Mouse (Mus musculus) forebrain, postnatal 0 days (tissue): ENCODE measurements at regions not wholly inside any gene's neighbourhood (a gene's known extent, or its start where the extent isn't known, plus 50 kb on each side); places are given as distances from the start of the nearest gene placed in this dataset.
A peak's percentile ranks its signal among the peaks of the same experiment; 100 is the strongest.

ENCODE experiments used
- ATAC-seq: fragments of 200-750 bp; cut with Nextera tagmentation; 2 replicates; pipeline ENCODE4 v1.8.0; 2017; ENCODE audit warnings: mild to moderate bottlenecking, moderate library complexity
- DNase-seq: peaks from one replicate; pipeline ENCODE4 v3.0.0-alpha.2; 2015
- H3K27ac ChIP-seq: fragments of 300-500 bp; sonication (generic); 2 replicates; pipeline ENCODE4 v1.5.1; 2014; ENCODE audit warnings: low read depth, mild to moderate bottlenecking, antibody characterized with exemption, low read length, moderate library complexity, mixed read lengths
- H3K27me3 ChIP-seq: fragments of 300-500 bp; sonication (generic); 2 replicates; pipeline ENCODE4 v1.6.1; 2014; ENCODE audit warnings: mild to moderate bottlenecking, low read length, mixed read lengths; ENCODE audit not compliant: insufficient read depth
- H3K36me3 ChIP-seq: fragments of 300-500 bp; sonication (generic); 2 replicates; pipeline ENCODE4 v1.6.1; 2014; ENCODE audit warnings: mild to moderate bottlenecking, moderate library complexity; ENCODE audit not compliant: insufficient read depth
- H3K4me1 ChIP-seq: fragments of 300-500 bp; sonication (generic); 2 replicates; pipeline ENCODE4 v1.6.1; 2014; ENCODE audit warnings: antibody characterized with exemption; ENCODE audit not compliant: insufficient read depth
- H3K4me2 ChIP-seq: fragments of 300-500 bp; sonication (generic); 2 replicates; pipeline ENCODE4 v1.6.1; 2014; ENCODE audit warnings: low read depth, mild to moderate bottlenecking, moderate library complexity
- H3K4me3 ChIP-seq: fragments of 300-500 bp; sonication (generic); 2 replicates; pipeline ENCODE4 v1.5.1; 2014; ENCODE audit warnings: low read depth, low read length, mixed read lengths
- H3K9ac ChIP-seq: fragments of 300-500 bp; sonication (generic); 2 replicates; pipeline ENCODE4 v1.6.1; 2014; ENCODE audit warnings: mild to moderate bottlenecking
- H3K9me3 ChIP-seq: fragments of 300-500 bp; sonication (generic); 2 replicates; pipeline ENCODE4 v1.6.1; 2016; ENCODE audit warnings: low read length
- CTCF ChIP-seq: sonication (generic); IDR thresholded peaks from 2 replicates; pipeline ENCODE4 v1.5.1; 2016; ENCODE audit warnings: antibody characterized with exemption, control low read depth, low read depth
- WGBS: fragments of 180-500 bp; shearing (Covaris S2); extraction: QIAGEN DNeasy Blood & Tissue Kit; methylation state at CpG from one replicate; pipeline ENCODE4 v1.1.7; 2014; 5-methylcytosine and 5-hydroxymethylcytosine counted together

- no peak for TF ChIP-seq CTCF
- Histone ChIP-seq H3K27me3 (no peaks in the 10 kb centered on the region), H3K36me3 (no peaks in the 10 kb centered on the region), H3K27ac (no peak overlapping the region), H3K4me1 (no peaks in the 10 kb centered on the region), H3K4me3 (no peak overlapping the region), H3K9me3 (no peaks in the 10 kb centered on the region), H3K4me2 (no peak overlapping the region), H3K9ac (no peak overlapping the region)
- DNase-seq = no peak
- ATAC-seq = no peak
- WGBS = 96% methylated on average over 1 of the region's 1 CpGs
These were observed 107.4 kb downstream of the Csl start for GRCm38 (mm10) chr10:99652011-99652410.

GRCm38 (mm10) chr10:99654284-99654683 is 105.2 kb downstream of the Csl start:
- 84% methylated on average over 4 of the region's 4 CpGs for WGBS
- Histone ChIP-seq H3K4me2 (no peak overlapping the region), H3K36me3 (no peaks in the 10 kb centered on the region), H3K27me3 (no peaks in the 10 kb centered on the region), H3K4me1 (no peaks in the 10 kb centered on the region), H3K4me3 (no peak overlapping the region), H3K27ac (no peak overlapping the region), H3K9me3 (no peaks in the 10 kb centered on the region), H3K9ac (no peak overlapping the region)
- ATAC-seq (peak; percentile 80; the same call in 1 of the 2 replicates), DNase-seq (no peak)
- no peak for TF ChIP-seq CTCF

- no peak for DNase-seq
- 78% methylated on average over 3 of the region's 3 CpGs for WGBS
- Histone ChIP-seq H3K9ac (no peak overlapping the region), H3K27me3 (no peaks in the 10 kb centered on the region), H3K4me3 (no peak overlapping the region), H3K4me1 (no peaks in the 10 kb centered on the region), H3K9me3 (no peaks in the 10 kb centered on the region), H3K27ac (no peak overlapping the region), H3K4me2 (no peak overlapping the region), H3K36me3 (no peaks in the 10 kb centered on the region)
- TF ChIP-seq CTCF = no peak
- ATAC-seq = no peak
These were observed 82.8 kb downstream of the Csl start for GRCm38 (mm10) chr10:99676557-99677098.

- H3K9me3 ChIP-seq = no peaks in the 10 kb centered on the region
- H3K27ac ChIP-seq = peak overlapping the region; percentile 66
- no peaks in the 10 kb centered on the region for H3K27me3 ChIP-seq
- no peaks in the 10 kb centered on the region for H3K4me1 ChIP-seq
- H3K9ac ChIP-seq = 0 out of 2 replicates have a peak overlapping the region, but pooled peaks have one; percentile 10
- H3K4me2 ChIP-seq = peak overlapping the region; percentile 29
- H3K36me3 ChIP-seq = no peaks in the 10 kb centered on the region
- no peak overlapping the region for H3K4me3 ChIP-seq
- 25% methylated on average over 9 of the region's 9 CpGs for WGBS
- DNase-seq (peak; percentile 74), ATAC-seq (peak; percentile 81)
- no peak for TF ChIP-seq CTCF
These were observed 81.4 kb downstream of the Csl start for GRCm38 (mm10) chr10:99678096-99678495.

- Histone ChIP-seq H3K9ac (no peak overlapping the region), H3K9me3 (no peaks in the 10 kb centered on the region), H3K4me2 (no peak overlapping the region), H3K36me3 (no peaks in the 10 kb centered on the region), H3K4me3 (no peak overlapping the region), H3K27me3 (no peaks in the 10 kb centered on the region), H3K27ac (no peak overlapping the region), H3K4me1 (no peaks in the 10 kb centered on the region)
- 85% methylated on average over 6 of the region's 6 CpGs for WGBS
- DNase-seq (no peak), ATAC-seq (no peak)
- no peak for TF ChIP-seq CTCF
These were observed 79.6 kb downstream of the Csl start for GRCm38 (mm10) chr10:99679813-99680212.

DNA sequence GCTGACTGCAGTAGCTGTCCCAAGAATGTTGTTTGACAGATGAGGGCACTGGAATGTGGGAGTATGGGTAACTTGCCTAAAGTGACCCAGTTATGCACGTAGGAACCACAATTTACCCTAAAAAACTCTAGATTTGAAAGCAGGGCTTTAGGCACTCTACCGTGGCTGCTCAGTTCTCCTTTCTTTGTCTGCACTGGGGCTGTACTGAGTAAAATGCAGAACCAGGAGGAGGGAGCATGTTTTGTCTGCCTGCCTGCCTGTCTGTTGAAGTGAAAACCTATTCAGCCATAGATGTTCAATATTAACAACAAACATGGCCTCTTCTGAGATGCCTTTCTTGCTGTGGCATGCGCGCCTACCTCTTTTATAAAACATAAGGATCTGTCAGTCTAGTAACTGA is 77.5 kb downstream of the Csl start:
- no peak overlapping the region for H3K27ac ChIP-seq
- no peak overlapping the region for H3K4me2 ChIP-seq
- TF ChIP-seq CTCF = no peak
- H3K9me3 ChIP-seq = no peaks in the 10 kb centered on the region
- no peak for DNase-seq
- no peaks in the 10 kb centered on the region for H3K4me1 ChIP-seq
- no peaks in the 10 kb centered on the region for H3K27me3 ChIP-seq
- 37% methylated on average over 4 of the region's 4 CpGs for WGBS
- no peak overlapping the region for H3K9ac ChIP-seq
- no peaks in the 10 kb centered on the region for H3K36me3 ChIP-seq
- H3K4me3 ChIP-seq = no peak overlapping the region
- no peak for ATAC-seq

DNA sequence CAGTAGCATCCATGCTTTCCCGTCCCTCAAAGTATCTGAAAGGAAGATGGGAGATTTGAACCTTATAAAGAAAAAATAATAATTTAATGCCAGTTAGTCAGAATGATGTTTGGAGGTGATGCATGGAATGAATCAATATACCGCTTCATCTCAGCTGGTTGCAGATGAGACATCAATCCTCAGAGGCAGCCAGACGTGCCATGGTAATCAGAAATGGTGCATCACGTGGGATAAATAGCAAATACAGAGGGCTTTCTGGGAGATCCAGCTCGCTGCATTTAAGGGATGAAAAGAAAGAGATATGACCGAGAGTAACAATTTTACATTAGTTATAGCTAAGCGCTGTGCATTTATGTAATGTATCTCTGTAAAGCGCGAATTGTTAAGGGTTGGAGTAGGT is 77.1 kb downstream of the Csl start:
- no peaks in the 10 kb centered on the region for H3K4me1 ChIP-seq
- no peaks in the 10 kb centered on the region for H3K27me3 ChIP-seq
- H3K4me3 ChIP-seq = no peak overlapping the region
- WGBS = 76% methylated on average over 9 of the region's 9 CpGs
- no peak for DNase-seq
- H3K4me2 ChIP-seq = no peak overlapping the region
- no peaks in the 10 kb centered on the region for H3K9me3 ChIP-seq
- H3K27ac ChIP-seq = no peak overlapping the region
- no peak overlapping the region for H3K9ac ChIP-seq
- no peak for ATAC-seq
- H3K36me3 ChIP-seq = no peaks in the 10 kb centered on the region
- TF ChIP-seq CTCF = no peak
